Mouse (Mus musculus) liver, embryonic 18 days (tissue): ENCODE results near the gene Glipr1l2. TPM values are rescaled to one million over a fixed set of nuclear protein-coding genes. Genes with fewer than 3 reads are reported as not detected.

Experiments
- polyA plus RNA-seq: library from polyadenylated mRNA; depleted of rRNA; stranded (reverse); fragments of >200 nt; gene quantifications from 2 replicates; pipeline ENCODE4 v1.2.3, GENCODE M21; 2012; rRNA removed

The Glipr1l2 gene
- not detected in 2 replicates for polyA plus RNA-seq

DNA sequence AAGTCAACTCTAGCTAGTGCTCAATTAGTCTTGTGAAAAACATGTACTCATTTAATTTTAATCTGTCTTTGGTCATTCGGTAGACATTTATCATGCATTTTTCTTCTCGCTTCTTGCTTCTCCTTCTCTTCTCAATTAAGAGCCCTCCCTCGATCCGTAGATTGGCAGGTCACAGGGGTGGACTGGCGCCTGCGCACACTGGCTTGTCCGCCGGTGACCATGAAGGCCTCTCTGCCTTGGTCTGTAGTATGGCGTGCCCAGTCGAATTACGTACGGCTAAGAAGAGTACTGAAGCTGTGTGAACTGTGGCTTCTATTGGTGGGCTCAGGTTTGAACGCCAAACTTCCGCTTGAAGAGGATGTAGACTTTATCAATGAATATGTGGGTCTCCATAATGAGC lies at the start of gene Glipr1l2:
Gene Glipr1l2, plus strand, starts transcription at position 198 of the 400 bp plus-strand sequence.

DNA sequence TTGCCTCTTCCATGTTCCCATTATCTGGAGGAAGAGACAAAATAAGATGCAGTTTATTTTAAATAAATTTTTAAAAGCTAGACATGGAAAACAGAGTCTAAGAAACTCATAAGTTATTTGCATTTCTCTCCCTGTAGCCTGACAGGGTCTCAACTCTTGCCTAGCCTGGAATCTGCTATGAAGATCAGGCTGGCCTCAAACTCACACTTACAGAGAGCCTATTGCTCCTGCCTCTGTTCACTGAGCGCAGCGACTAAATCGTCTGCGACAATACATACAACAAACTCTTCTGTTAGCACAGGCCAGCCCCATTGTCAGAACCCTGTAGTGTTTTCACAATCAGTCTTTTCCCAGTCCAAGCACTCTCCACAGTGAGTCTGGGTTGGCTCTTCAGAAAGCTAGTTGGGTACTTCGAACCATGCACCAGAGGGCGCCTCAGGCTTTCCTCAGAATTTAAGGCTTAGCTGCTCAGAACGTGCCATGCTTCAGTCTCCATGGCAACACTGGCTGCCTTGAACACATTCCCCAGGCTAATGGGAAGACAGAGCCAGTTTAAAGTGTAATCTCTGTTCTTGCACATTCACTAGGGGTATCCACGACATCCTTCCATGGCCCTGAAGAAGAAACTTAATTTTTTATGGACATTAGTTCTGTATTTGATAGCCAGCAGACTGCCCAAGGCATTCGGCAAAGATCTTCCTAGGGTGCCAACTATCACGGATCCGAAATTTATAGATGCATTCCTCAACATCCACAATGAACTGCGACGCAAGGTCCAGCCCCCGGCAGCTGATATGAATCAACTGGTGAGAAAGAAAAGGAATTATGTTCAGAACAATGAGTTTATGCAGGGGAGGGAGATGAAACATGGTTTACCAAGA lies 23.2 kb upstream of the Glipr1l2 start, which contains the start of gene Glipr1l1:
Gene Glipr1l1, plus strand, starts transcription at position 488 of the 881 bp plus-strand sequence.

Other genes starting within 250 kb of the Glipr1l2 start
- gene Krr1, start 110.7 kb upstream of the Glipr1l2 start, polyA plus RNA-seq = 8.9 and 9.0 TPM in 2 replicates
- gene Glipr1, start 80.7 kb upstream of the Glipr1l2 start, polyA plus RNA-seq = 13.5 and 14.3 TPM in 2 replicates
- not detected in 2 replicates for gene Glipr1l1, start 23.2 kb upstream of the Glipr1l2 start, polyA plus RNA-seq
- gene Glipr1l3, start 77.0 kb downstream of the Glipr1l2 start, polyA plus RNA-seq = not detected in 2 replicates
- 0.01 and 0.02 TPM in 2 replicates for gene Caps2, start 80.3 kb downstream of the Glipr1l2 start, polyA plus RNA-seq
- gene Kcnc2, start 187.8 kb downstream of the Glipr1l2 start, polyA plus RNA-seq = 0.01 and 0.02 TPM in 2 replicates